Mouse (Mus musculus) stomach, postnatal 0 days (tissue): Measurements from ENCODE around the gene Dnajc25.

ENCODE experiments used
- CTCF ChIP-seq: IDR thresholded peaks from 2 replicates; pipeline ENCODE4 v1.5.1; 2016; ENCODE audit warnings: antibody characterized with exemption, low read depth, mild to moderate bottlenecking, moderate library complexity
- EP300 ChIP-seq: optimal IDR thresholded peaks from 2 replicates; pipeline ENCODE3; 2016; ENCODE audit warnings: antibody characterized with exemption

- TF ChIP-seq EP300 (no peak), CTCF (no peak)
Observed at GRCm38 (mm10) chr4:59043891-59044290, 49.0 kb downstream of the Dnajc25 start.
